Mouse (Mus musculus) hindbrain, embryonic 14.5 days (tissue): ENCODE measurements around the gene Cep89. TPM values are rescaled to one million over a fixed set of nuclear protein-coding genes. Genes with fewer than 3 reads are reported as not detected.

Experiments
- ATAC-seq: fragments of 200-750 bp; cut with Nextera tagmentation; 2 replicates; pipeline ENCODE4 v1.8.0; 2017; ENCODE audit warnings: moderate number of reproducible peaks, mild to moderate bottlenecking, moderate TSS enrichment, moderate library complexity; ENCODE audit not compliant: low FRiP score
- DNase-seq: peaks from one replicate; pipeline ENCODE4 v3.0.0-alpha.2; 2015; ENCODE audit warnings: low spot score
- H3K27ac ChIP-seq: fragments of 300-500 bp; sonication (generic); 2 replicates; pipeline ENCODE4 v1.5.1; 2014; ENCODE audit warnings: mild to moderate bottlenecking, moderate library complexity
- H3K27me3 ChIP-seq: fragments of 300-500 bp; sonication (generic); 2 replicates; pipeline ENCODE4 v1.6.1; 2014; ENCODE audit warnings: mild to moderate bottlenecking, low read length, mixed read lengths; ENCODE audit not compliant: control insufficient read depth, insufficient read depth
- H3K36me3 ChIP-seq: fragments of 300-500 bp; sonication (generic); replicated peaks from 2 replicates; pipeline ENCODE4 v1.6.1; 2014; ENCODE audit not compliant: control insufficient read depth, insufficient read depth
- H3K4me1 ChIP-seq: fragments of 300-500 bp; sonication (generic); replicated peaks from 2 replicates; pipeline ENCODE4 v1.6.1; 2014; ENCODE audit warnings: antibody characterized with exemption, low read length, mixed read lengths; ENCODE audit not compliant: control insufficient read depth, insufficient read depth
- H3K4me2 ChIP-seq: fragments of 300-500 bp; sonication (generic); replicated peaks from 2 replicates; pipeline ENCODE4 v1.6.1; 2014; ENCODE audit warnings: mild to moderate bottlenecking, moderate library complexity
- H3K4me3 ChIP-seq: fragments of 300-500 bp; sonication (generic); replicated peaks from 2 replicates; pipeline ENCODE4 v1.5.1; 2014; ENCODE audit warnings: mild to moderate bottlenecking, low read length
- H3K9ac ChIP-seq: fragments of 300-500 bp; sonication (generic); 2 replicates; pipeline ENCODE4 v1.6.1; 2014
- H3K9me3 ChIP-seq: fragments of 300-500 bp; sonication (generic); 2 replicates; pipeline ENCODE4 v1.6.1; 2016; ENCODE audit warnings: low read length; ENCODE audit not compliant: control insufficient read depth
- WGBS: fragments of 180-500 bp; shearing (Covaris S2); extraction: QIAGEN DNeasy Blood & Tissue Kit; methylation state at CpG from one replicate; pipeline ENCODE4 v1.1.7; 2014; 5-methylcytosine and 5-hydroxymethylcytosine counted together
- polyA plus RNA-seq: library from polyadenylated mRNA; unstranded; fragments of >200 nt; fragmentation: Nextera tagmentation; extraction: Ambion mirVana; gene quantifications from 2 replicates; pipeline ENCODE4 v1.2.1, GENCODE M21; 2014

Gene Cep89
- polyA plus RNA-seq, 1 experiment from 2014 or later, result 25.2 TPM

DNA sequence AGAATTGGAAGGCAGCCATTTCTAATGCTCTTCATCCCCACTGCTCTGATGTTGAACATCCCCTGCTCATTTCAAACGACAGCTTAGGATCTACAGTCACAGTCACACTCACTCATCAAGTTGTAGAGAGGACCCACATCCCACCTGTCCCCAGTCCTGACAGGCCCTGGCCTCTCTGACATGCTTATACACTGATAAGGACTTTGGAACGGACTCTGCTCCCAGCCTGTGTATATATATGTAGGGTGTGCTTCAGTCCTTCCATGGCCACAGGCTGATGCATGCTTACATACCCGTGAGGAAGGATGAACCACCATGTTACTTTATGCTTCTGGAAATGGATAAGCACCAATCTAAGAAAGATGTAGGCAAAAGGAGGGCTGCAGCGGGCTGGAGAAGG lies 64.1 kb downstream of the Cep89 start:
- no peak overlapping the region for H3K4me2 ChIP-seq
- DNase-seq (no peak), ATAC-seq (no peak)
- no peaks in the 10 kb centered on the region for H3K36me3 ChIP-seq
- H3K4me1 ChIP-seq, result no peaks in the 10 kb centered on the region
- no peak overlapping the region for H3K9ac ChIP-seq
- H3K9me3 ChIP-seq, result no peaks in the 10 kb centered on the region
- H3K4me3 ChIP-seq, result no peak overlapping the region
- WGBS, result 88% methylated on average over 4 of the region's 4 CpGs
- H3K27me3 ChIP-seq, result no peaks in the 10 kb centered on the region
- no peak overlapping the region for H3K27ac ChIP-seq

DNA sequence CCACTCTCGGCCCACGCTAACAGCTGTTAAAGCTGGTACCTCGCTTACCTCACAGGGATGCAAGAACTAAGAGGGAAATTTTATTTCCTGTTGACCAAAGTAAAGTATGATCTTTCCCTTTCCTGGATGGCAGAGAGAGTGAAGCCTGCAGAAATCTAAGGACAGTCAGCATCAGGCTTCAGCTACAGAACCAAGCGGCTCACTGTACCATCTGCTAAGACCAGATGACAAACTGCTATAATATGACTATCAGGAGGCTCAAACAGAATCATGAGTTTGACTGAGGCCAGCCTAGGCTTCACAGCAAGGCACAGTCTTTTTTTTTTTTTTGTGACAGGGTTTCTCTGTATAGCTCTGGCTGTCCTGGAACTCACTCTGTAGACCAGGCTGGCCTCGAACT lies 68.2 kb downstream of the Cep89 start:
- no peaks in the 10 kb centered on the region for H3K9me3 ChIP-seq
- H3K9ac ChIP-seq, result no peak overlapping the region
- ATAC-seq, result no peak
- H3K27me3 ChIP-seq, result no peaks in the 10 kb centered on the region
- H3K36me3 ChIP-seq, result no peaks in the 10 kb centered on the region
- 96% methylated on average over 5 of the region's 5 CpGs for WGBS
- H3K27ac ChIP-seq, result no peak overlapping the region
- H3K4me2 ChIP-seq, result no peak overlapping the region
- no peaks in the 10 kb centered on the region for H3K4me1 ChIP-seq
- no peak for DNase-seq
- H3K4me3 ChIP-seq, result no peak overlapping the region

DNA sequence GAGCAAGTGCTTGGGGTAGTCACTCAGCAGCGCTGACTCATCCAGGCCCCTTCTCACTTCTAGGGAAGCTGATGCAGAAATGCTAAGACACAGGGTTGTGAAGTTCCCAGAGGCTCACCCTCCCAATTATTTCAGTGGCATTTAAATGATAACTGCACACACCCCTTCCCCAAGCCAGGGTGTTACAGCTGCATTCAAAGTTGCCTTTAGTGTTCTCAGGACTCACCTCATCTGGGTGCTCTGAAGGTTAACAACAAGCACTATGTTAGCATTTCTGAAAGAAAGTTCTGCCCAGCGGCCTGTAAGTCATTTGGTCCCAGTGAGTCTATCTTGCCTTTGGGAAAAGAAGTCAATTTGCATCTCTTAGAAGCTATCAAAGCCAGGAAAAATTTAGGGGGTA lies 71.0 kb downstream of the Cep89 start:
- no peak overlapping the region for H3K9ac ChIP-seq
- no peak overlapping the region for H3K27ac ChIP-seq
- no peak for ATAC-seq
- H3K27me3 ChIP-seq, result no peaks in the 10 kb centered on the region
- no peak overlapping the region for H3K4me3 ChIP-seq
- no peaks in the 10 kb centered on the region for H3K9me3 ChIP-seq
- no peaks in the 10 kb centered on the region for H3K36me3 ChIP-seq
- WGBS, result 66% methylated on average over 2 of the region's 2 CpGs
- no peak for DNase-seq
- no peak overlapping the region for H3K4me2 ChIP-seq
- H3K4me1 ChIP-seq, result no peaks in the 10 kb centered on the region

DNA sequence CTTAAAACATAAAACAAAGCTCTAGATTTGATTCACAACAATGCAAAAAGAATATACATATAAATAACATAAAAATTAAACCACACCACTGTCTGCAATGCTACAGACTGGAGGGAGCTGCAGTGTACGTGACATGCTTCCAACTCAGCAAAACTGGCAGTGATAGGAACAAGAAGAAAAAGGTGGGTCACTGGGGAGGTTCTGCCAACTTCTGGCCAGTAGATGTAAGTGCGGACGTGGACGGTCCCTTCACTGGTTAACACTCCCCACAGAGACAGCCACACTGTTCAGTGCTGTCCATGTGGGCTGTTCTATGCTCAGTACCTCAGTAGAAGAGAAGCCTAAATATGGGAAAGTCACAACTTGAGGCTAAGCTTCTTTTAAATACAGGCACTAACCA lies 74.0 kb downstream of the Cep89 start:
- Histone ChIP-seq H3K9me3 (no peaks in the 10 kb centered on the region), H3K4me2 (no peak overlapping the region), H3K4me3 (no peak overlapping the region), H3K36me3 (no peaks in the 10 kb centered on the region), H3K9ac (no peak overlapping the region), H3K4me1 (no peaks in the 10 kb centered on the region), H3K27ac (no peak overlapping the region), H3K27me3 (no peaks in the 10 kb centered on the region)
- ATAC-seq (no peak), DNase-seq (no peak)
- WGBS, result 44% methylated on average over 4 of the region's 4 CpGs

DNA sequence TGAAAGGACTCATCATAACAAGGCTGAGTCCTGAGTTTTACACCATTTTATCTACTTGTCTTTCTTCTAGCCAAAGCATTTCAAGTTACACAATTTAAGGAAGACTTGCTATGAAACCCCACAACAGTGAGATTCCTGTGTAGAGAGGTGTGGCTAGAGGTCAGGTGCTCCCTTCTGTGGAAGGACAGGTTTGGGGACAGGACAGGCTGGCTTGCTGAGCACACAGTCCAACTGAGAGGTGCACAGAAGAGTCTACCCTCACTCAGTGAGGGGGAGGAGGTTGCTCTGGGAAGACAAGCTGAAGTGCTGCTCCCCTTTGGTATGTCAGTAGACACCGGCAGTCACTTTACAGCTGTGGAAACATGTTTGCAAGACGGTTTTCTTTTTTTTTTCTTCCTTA lies 79.6 kb downstream of the Cep89 start:
- H3K4me3 ChIP-seq, result no peak overlapping the region
- no peaks in the 10 kb centered on the region for H3K4me1 ChIP-seq
- no peaks in the 10 kb centered on the region for H3K36me3 ChIP-seq
- DNase-seq (no peak), ATAC-seq (no peak)
- no peaks in the 10 kb centered on the region for H3K27me3 ChIP-seq
- WGBS, result 88% methylated on average over 2 of the region's 2 CpGs
- H3K9me3 ChIP-seq, result no peaks in the 10 kb centered on the region
- no peak overlapping the region for H3K4me2 ChIP-seq
- no peak overlapping the region for H3K9ac ChIP-seq
- no peak overlapping the region for H3K27ac ChIP-seq

DNA sequence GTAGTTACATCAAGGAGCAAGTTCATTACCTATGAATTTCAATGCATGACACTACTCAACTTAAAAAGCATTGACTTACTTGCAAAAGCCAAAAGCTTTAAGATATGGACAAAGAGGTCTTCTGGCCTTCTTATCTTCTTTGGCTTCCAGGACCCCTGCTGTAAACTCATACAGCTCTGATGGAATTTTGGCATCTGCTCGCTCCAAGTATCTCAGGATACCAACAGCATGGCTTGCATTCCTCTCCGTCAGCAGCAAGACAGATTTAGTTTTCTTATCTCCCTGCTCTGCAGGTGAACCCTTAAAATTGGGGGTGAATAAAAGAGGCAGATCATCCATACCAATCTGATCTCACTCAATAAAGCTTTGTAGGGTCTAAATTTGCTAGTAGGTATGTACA lies 88.3 kb downstream of the Cep89 start:
- Histone ChIP-seq H3K27me3 (no peaks in the 10 kb centered on the region), H3K9me3 (no peaks in the 10 kb centered on the region), H3K4me3 (no peak overlapping the region), H3K4me2 (no peak overlapping the region), H3K27ac (no peak overlapping the region), H3K9ac (no peak overlapping the region), H3K4me1 (no peaks in the 10 kb centered on the region), H3K36me3 (no peaks in the 10 kb centered on the region)
- 85% methylated on average over 2 of the region's 2 CpGs for WGBS
- ATAC-seq (no peak), DNase-seq (no peak)

DNA sequence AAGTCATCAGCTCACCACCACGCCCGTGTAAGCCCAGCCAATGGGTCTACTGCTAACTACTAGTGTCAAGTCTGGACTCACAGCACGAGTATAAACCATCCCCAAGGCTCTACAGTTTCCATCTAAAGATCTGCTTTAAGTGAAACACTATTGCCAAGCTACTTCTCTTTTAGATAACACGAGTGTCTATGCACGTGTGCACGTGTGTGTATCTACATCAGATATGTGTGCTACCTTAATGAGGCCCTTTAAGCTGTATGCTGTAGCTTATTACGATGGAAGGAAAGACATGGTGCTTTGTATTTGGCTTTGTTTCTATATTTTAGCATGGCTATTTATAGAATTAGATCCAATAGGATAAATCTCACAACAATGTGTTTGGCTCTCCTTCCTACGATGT lies 89.7 kb downstream of the Cep89 start:
- WGBS, result 86% methylated on average over 8 of the region's 8 CpGs
- H3K36me3 ChIP-seq, result no peaks in the 10 kb centered on the region
- H3K4me1 ChIP-seq, result no peaks in the 10 kb centered on the region
- H3K4me2 ChIP-seq, result no peak overlapping the region
- no peaks in the 10 kb centered on the region for H3K27me3 ChIP-seq
- H3K9me3 ChIP-seq, result no peaks in the 10 kb centered on the region
- no peak for ATAC-seq
- H3K27ac ChIP-seq, result no peak overlapping the region
- no peak overlapping the region for H3K4me3 ChIP-seq
- no peak for DNase-seq
- no peak overlapping the region for H3K9ac ChIP-seq

Other genes starting within 250 kb of the Cep89 start
- 18.7 and 21.2 TPM in 2 replicates for gene Slc7a10, start 210.7 kb upstream of the Cep89 start, polyA plus RNA-seq
- gene Lrp3, start 181.5 kb upstream of the Cep89 start, polyA plus RNA-seq, result 25.1 and 27.3 TPM in 2 replicates
- 18.7 and 19.3 TPM in 2 replicates for gene Gpatch1, start 78.6 kb upstream of the Cep89 start, polyA plus RNA-seq
- 3.8 and 4.2 TPM in 2 replicates for gene Rhpn2, start 62.9 kb upstream of the Cep89 start, polyA plus RNA-seq
- 14.6 and 17.5 TPM in 2 replicates for gene Faap24, start 199 bp upstream of the Cep89 start, polyA plus RNA-seq
- 0.14 TPM in 1 of 2 replicates, not detected in the other for gene Slc7a9, start 51.8 kb downstream of the Cep89 start, polyA plus RNA-seq
- 0.53 and 0.59 TPM in 2 replicates for gene Tdrd12, start 140.7 kb downstream of the Cep89 start, polyA plus RNA-seq
- gene Nudt19, start 159.3 kb downstream of the Cep89 start, polyA plus RNA-seq, result 116 and 121 TPM in 2 replicates
- gene Rgs9bp, start 188.5 kb downstream of the Cep89 start, polyA plus RNA-seq, result 0.04 and 0.17 TPM in 2 replicates
- 18.7 and 21.6 TPM in 2 replicates for gene Ankrd27, start 189.2 kb downstream of the Cep89 start, polyA plus RNA-seq